Mouse (Mus musculus): ENCODE measurements around the gene Ube2cbp. TPM values are rescaled to one million over a fixed set of nuclear protein-coding genes. Genes with fewer than 3 reads are reported as not detected.

Ube2cbp gene
- polyA plus RNA-seq (2012; rRNA removed): 1.0 and 1.1 TPM in 2 replicates

DNA sequence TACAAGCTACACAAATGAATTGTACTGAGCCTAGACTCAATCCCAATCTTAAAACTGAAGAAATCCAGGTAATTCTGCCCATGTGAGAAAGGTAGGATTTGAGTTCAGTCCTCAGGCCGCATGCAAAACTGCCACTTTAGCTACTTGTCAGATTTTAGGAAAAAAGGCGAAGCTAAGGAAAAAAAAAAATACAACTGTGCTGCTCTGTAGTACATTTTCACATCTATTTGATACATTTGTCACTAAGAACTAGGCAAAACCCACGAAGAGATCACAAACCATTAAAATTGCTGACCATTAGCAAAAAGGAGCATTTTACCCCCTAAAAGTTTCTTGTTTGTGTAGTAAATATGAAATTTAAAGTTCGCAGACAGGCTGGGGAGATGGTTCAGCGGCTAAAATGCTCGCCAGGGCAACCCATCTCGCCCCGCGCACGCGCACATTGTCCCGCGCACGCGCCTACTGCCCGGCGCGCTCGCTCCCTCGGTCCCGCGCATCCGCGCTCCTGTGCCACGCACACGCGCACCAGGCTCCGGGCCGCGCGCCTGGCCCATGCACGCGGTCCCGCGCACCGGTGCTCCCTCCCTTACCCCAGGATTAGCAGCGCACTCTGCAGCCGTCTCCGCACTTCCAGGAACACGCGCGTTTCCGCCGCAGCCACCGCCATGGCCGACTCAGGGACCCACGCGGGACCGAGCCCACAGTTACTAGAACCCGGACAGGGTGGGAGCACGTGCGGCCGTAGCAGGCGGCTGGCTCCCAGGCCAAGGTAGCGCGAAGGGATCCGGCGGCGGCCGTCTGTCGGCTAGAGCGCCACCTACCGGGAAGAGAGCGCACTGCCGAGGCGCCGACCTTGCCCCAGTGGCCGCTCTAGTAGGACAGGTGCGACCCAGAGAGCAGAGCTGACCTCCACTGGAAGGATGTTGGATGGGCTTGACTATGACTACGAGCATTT is at the start of gene Ube2cbp:
Gene Ube2cbp, minus strand, starts transcription at position 800 of the 955 bp plus-strand sequence.
- DNase-seq (ENCODE audit: low read depth): no peak

DNA sequence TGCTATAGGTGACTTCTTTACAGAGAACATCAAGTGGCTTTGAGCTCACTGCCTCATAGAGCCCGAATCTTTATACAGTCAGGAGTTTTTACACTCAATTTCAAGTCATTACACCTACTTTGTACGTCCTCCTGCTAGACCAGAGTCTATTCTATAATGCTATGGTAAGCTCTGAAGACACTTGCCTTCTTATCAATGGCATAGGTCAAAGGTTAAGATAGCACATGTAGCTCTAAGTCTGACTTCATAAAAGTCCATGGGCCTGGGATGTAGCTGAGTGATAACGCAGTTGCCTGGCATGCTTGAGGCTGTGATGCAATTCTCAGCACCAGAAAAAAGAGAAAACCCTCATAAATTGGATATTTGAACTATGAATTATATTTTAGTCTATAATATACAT is 49.6 kb upstream of the Ube2cbp start:
- DNase-seq (ENCODE audit: low read depth): no peak

- DNase-seq (ENCODE audit: low read depth): no peak
Measured at GRCm38 (mm10) chr9:86513733-86514132, 49.0 kb upstream of the Ube2cbp start.

DNA sequence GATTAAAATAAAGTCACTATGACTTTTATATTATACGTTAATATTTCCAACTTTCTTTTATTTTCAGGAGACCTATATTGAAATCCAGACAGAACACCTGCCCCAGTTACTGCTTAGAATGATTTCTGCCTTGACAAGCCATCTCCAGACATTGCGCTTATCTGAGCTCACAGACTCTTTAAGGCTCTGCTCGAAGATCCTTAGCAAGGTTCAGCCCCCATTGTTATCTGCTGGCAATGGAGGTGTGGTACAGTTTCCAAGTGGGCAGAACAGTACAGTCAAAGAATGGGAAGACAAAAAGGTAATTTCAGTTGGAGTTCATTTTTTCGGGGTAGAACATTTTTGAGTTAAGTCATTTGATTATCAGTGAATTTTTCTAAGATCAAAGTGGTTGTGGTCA is 42.7 kb upstream of the Ube2cbp start:
- DNase-seq (ENCODE audit: low read depth): no peak

DNA sequence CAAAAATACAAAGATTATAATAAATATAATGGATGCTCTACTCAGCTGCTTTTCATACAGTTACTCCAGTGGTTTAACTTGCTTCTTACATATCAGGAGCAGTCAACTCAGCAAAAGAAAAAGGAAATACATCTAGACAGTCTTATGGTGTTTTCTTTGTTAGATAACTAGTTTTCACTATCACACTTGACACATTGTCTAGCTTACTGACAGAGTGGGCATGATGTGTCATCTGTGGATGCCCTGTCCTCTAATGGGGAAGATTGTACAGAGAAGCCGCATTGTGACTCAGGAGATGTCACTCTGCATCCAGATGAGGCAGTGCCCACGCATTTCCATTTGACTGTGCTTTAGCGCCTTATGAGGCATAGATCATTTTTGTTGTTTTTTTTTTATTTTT is 34.3 kb upstream of the Ube2cbp start:
- no peak for DNase-seq (ENCODE audit: low read depth)

GRCm38 (mm10) chr9:86496261-86496660 is 31.5 kb upstream of the Ube2cbp start:
- DNase-seq (ENCODE audit: low read depth): no peak

DNA sequence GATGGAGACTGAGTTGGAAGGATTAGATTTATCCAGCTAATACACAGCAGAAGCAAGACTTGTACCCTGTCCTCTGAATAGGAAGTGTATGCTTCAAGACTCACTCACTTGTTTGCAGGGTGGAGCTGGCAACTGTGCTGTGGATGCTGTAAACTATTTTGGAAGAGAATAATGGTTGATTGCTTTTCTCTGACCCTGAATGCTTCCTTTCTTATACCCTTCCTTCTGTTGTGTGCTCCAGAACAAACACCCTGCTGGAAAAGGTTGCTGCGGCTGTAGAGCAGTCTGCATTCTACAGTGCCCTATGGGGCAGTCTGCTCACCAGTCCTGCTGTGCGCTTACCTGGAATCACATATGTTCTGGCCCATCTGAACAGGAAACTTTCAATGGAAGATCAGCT is 27.0 kb upstream of the Ube2cbp start:
- DNase-seq (ENCODE audit: low read depth): no peak

- no peak for DNase-seq (ENCODE audit: low read depth)
Measured at GRCm38 (mm10) chr9:86482236-86482635, 17.5 kb upstream of the Ube2cbp start.

- DNase-seq (ENCODE audit: low read depth): no peak
Measured at GRCm38 (mm10) chr9:86478414-86479093, 13.8 kb upstream of the Ube2cbp start.

DNA sequence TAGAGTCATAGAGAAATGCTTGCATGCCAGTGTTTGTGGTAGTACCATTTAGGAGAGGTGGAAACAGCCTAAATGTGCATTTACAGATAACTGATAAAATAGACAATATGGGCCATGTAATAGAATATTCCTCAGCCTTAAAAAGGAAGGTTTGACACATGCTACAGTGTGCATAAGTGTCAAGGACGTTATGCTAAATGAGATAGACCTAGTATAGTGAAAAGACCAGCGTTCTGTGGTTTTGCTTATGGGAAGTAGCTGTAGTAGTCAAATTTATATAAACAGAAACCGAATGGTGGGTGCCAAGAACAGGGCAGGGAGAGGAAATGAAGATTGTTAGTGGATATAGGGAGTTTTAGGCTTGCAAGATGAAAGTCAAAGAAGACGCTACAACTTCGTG is 12.0 kb upstream of the Ube2cbp start:
- no peak for DNase-seq (ENCODE audit: low read depth)

DNA sequence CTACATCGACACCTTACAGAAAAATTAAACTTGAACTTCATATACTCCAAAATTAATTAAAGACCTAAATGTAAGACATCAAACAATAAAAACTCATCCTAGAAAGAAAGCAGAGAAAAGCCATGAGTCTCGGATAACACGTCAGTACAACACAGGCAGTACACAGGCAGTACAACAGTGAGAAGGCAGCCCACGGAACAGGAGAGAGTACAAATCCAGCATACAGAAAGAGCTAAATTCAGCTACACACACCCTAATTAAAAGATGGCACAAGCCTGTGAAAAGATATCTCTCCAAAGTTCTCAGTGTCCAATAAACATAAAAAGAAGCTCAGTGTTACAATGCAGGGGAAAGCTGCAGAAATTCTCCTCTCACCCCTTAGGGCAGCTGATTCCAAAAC is 11.2 kb upstream of the Ube2cbp start:
- DNase-seq (ENCODE audit: low read depth): no peak

- DNase-seq (ENCODE audit: low read depth): no peak
Measured at GRCm38 (mm10) chr9:86466990-86467870, 2.5 kb upstream of the Ube2cbp start, which contains the start of gene Dop1a. TSS of gene Dop1a (plus strand) at chr9:86467154.

DNA sequence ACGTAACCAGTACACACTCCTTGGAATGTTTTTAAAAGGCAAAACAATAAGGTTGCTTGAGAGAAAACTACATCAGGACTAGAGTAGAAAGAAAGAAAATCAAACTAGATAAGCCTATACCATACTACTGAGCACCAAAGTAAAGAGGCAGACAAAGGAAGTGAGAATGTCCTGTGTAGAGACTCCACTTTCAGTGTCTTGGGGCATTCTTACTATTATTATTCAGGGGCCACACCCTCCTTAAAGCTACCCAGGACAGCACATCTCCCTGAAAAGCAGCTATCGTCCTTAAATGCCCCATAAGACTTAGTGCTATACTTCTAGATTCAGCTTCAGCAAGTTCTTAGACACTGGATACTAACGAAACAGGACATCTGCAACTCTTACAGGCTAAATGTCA is 11.1 kb downstream of the Ube2cbp start:
- DNase-seq (ENCODE audit: low read depth): no peak

DNA sequence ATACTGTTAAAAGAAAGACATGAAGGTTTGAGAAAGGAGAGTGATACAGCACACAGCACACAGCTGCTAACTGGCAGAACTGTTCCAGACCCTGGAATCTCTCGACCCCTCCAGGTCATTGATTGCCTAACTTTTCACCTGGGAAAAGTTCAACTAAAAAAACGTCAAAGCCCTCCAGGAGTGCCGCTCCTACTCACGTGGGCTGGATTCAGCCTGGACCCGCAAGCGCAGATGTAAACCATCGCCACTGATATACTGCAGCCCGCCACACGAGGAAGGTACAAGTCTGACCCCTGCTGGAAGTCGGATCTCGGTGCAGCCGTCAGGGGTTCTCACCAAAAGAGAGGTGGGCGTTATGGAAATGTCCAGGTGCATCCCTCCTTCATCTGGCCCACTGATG is 13.1 kb downstream of the Ube2cbp start:
- DNase-seq (ENCODE audit: low read depth): no peak

GRCm38 (mm10) chr9:86451094-86451493 is 13.7 kb downstream of the Ube2cbp start:
- DNase-seq (ENCODE audit: low read depth): no peak

- DNase-seq (ENCODE audit: low read depth): no peak
Measured at GRCm38 (mm10) chr9:86449581-86449980, 15.2 kb downstream of the Ube2cbp start.

GRCm38 (mm10) chr9:86447431-86447830 is 17.3 kb downstream of the Ube2cbp start:
- DNase-seq (ENCODE audit: low read depth): no peak

DNA sequence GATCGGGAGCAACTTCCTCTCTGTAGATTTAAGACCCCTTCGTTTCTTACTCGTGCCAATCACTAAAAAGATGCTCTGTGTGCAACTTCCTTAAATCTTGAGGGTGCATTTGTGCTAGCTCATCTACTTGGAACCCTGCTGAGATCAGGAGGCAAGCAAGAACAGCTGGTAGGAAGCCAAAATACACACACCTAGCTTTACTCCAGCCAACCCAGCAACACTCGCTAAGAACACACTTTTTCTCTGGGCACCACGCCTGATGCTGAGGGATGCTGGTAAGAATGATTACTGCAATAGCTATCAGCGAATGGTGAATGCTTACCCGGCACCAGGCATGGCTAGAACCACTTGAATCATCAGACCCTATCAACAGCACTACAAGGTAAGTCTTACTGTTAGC is 17.9 kb downstream of the Ube2cbp start:
- no peak for DNase-seq (ENCODE audit: low read depth)

GRCm38 (mm10) chr9:86442248-86442647 is 22.5 kb downstream of the Ube2cbp start:
- DNase-seq (ENCODE audit: low read depth): no peak

DNA sequence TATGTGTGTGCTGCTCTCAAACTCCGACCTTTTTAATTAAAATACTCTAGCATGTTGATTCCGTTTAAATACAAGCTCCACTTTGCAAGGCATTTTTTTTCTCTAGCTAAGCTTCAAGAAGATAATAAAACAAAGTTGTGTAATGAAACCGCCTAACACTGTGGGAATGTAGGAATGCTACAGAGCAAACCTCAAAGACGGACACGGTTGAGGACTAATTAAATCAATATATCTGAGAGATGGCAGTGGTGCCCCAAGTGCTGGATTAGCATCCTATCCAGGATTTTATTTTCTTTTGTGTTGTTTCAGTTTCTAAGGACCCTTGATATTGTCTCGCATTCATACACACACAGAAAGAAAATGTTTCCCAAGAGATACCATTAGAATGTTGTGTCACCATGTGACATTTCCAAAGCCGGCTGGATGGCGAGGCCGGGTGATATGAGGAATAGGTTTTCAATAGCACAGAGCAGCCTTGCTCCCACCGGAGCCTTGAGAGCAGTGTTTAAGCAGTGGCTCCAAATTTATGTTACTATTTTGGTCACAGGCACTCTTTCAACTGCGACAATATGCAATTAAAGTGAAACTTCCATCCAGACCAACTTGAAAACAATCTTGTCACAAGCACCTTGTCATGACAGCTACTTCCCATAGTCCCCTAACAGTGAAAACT is 26.3 kb downstream of the Ube2cbp start:
- DNase-seq (ENCODE audit: low read depth): no peak

DNA sequence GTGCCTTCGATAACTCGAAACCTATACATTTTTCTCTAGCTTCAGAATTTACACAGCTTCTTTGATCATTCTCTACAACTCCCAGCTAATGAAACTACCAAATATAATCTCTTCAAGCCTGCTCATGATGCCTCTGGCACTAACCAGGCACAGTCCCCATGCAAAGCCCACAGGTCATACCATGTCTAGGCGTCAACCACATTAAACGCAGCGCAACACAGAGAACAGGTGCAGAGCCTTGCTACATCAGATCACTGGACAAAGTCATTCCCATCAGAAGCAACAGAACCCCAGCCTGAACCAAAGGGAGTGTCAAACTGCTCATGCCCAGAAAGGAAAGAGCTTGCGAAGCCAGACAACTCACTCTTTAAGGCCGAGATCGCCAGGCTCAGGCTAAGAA is 28.1 kb downstream of the Ube2cbp start:
- no peak for DNase-seq (ENCODE audit: low read depth)
